Mouse (Mus musculus) heart, postnatal 0 days (tissue): ENCODE results near the gene Cdk6.

Experiments
- CTCF ChIP-seq: IDR thresholded peaks from 2 replicates; pipeline ENCODE4 v1.5.1; 2016; ENCODE audit warnings: antibody characterized with exemption, control low read depth, low read depth
- EP300 ChIP-seq: IDR thresholded peaks from 2 replicates; pipeline ENCODE4 v1.6.1; 2016; ENCODE audit warnings: antibody characterized with exemption, low read depth

DNA sequence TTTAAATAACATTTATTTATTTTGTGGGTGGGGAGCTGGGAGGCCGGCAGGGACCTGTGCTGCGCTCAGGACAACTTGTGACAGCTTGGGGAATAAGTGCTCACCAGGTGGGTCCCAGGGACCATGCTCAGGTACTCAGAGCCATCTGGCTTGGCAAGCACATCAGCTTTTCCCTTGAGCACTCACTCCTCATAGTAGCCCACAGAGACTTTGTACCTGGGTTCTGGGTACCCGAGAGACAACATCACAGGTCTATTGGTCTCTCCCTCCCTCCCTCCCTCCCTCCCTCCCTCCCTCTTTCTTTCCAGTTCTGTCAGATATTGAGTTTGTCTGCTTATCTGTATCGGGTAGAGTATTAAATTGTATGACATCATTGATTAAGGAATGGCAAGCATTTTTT, 38.0 kb downstream of the Cdk6 start:
- TF ChIP-seq CTCF (no peak), EP300 (no peak)
